Mouse (Mus musculus): ENCODE results near the gene Pla2g3. TPM values are rescaled to one million over a fixed set of nuclear protein-coding genes. Genes with fewer than 3 reads are reported as not detected.

Gene Pla2g3
- total and polyA plus RNA-seq, 2 experiments from 2014 or later = 0.08 to 0.11 TPM

- WGBS = 66% methylated on average over 4 of the region's 4 CpGs
- DNase-seq (ENCODE audit: low spot score) (no peak), ATAC-seq (ENCODE audit: insufficient read depth, low read depth) (no peak)
- Histone ChIP-seq H3K4me1 (ENCODE audit: control insufficient read depth, insufficient read depth) (no peaks in the 10 kb centered on the region), H3K4me2 (ENCODE audit: low read depth, low read length) (no peak overlapping the region), H3K9ac (replicated peaks; ENCODE audit: low read depth, low read length) (no peak overlapping the region), H3K4me3 (ENCODE audit: low read depth, low read length) (no peak overlapping the region), H3K9me3 (replicated peaks; ENCODE audit: control insufficient read depth, low read length) (no peaks in the 10 kb centered on the region), H3K36me3 (replicated peaks; ENCODE audit: control insufficient read depth, insufficient read depth, low read length) (peaks cover 3% of the 10 kb centered on the region; the same call in 1 of the 2 replicates), H3K27me3 (ENCODE audit: control insufficient read depth, insufficient read depth, low read length) (no peaks in the 10 kb centered on the region), H3K27ac (ENCODE audit: low read depth) (no peak overlapping the region)
- no peak for TF ChIP-seq CTCF (IDR thresholded peaks at IDR 0.05; ENCODE audit: low read depth)
- no peak for TF ChIP-seq EP300 (IDR thresholded peaks at IDR 0.05; ENCODE audit: low read depth)
These were observed 4.7 kb downstream of the Pla2g3 start for GRCm38 (mm10) chr11:3492748-3493147.

GRCm38 (mm10) chr11:3494857-3495256 lies 6.8 kb downstream of the Pla2g3 start:
- DNase-seq (ENCODE audit: low spot score) = no peak

GRCm38 (mm10) chr11:3495496-3495895 lies 7.4 kb downstream of the Pla2g3 start:
- Histone ChIP-seq H3K4me2 (ENCODE audit: low read depth, low read length) (no peak overlapping the region), H3K9me3 (replicated peaks; ENCODE audit: control insufficient read depth, low read length) (no peaks in the 10 kb centered on the region), H3K36me3 (replicated peaks; ENCODE audit: control insufficient read depth, insufficient read depth, low read length) (peaks cover 15% of the 10 kb centered on the region), H3K27ac (ENCODE audit: low read depth) (no peak overlapping the region), H3K27me3 (ENCODE audit: control insufficient read depth, insufficient read depth, low read length) (no peaks in the 10 kb centered on the region), H3K4me1 (ENCODE audit: control insufficient read depth, insufficient read depth) (no peaks in the 10 kb centered on the region), H3K9ac (replicated peaks; ENCODE audit: low read depth, low read length) (no peak overlapping the region), H3K4me3 (ENCODE audit: low read depth, low read length) (no peak overlapping the region)
- ATAC-seq (ENCODE audit: insufficient read depth, low read depth) (no peak), DNase-seq (ENCODE audit: low spot score) (no peak)
- TF ChIP-seq CTCF (IDR thresholded peaks at IDR 0.05; ENCODE audit: low read depth) (no peak), EP300 (IDR thresholded peaks at IDR 0.05; ENCODE audit: low read depth) (no peak)
- WGBS = 68% methylated on average over 14 of the region's 14 CpGs

More at GRCm38 (mm10) chr11:3494857-3495256, 6.8 kb downstream of the Pla2g3 start:
- Histone ChIP-seq H3K27ac (ENCODE audit: low read depth) (no peak overlapping the region), H3K36me3 (replicated peaks; ENCODE audit: control insufficient read depth, insufficient read depth, low read length) (peaks cover 15% of the 10 kb centered on the region), H3K9ac (replicated peaks; ENCODE audit: low read depth, low read length) (no peak overlapping the region), H3K4me3 (ENCODE audit: low read depth, low read length) (no peak overlapping the region), H3K9me3 (replicated peaks; ENCODE audit: control insufficient read depth, low read length) (no peaks in the 10 kb centered on the region), H3K4me1 (ENCODE audit: control insufficient read depth, insufficient read depth) (no peaks in the 10 kb centered on the region), H3K27me3 (ENCODE audit: control insufficient read depth, insufficient read depth, low read length) (no peaks in the 10 kb centered on the region), H3K4me2 (ENCODE audit: low read depth, low read length) (no peak overlapping the region)
- TF ChIP-seq CTCF (IDR thresholded peaks at IDR 0.05; ENCODE audit: low read depth) (no peak), EP300 (IDR thresholded peaks at IDR 0.05; ENCODE audit: low read depth) (no peak)
- 76% methylated on average over 17 of the region's 17 CpGs for WGBS
- no peak for ATAC-seq (ENCODE audit: insufficient read depth, low read depth)

DNA sequence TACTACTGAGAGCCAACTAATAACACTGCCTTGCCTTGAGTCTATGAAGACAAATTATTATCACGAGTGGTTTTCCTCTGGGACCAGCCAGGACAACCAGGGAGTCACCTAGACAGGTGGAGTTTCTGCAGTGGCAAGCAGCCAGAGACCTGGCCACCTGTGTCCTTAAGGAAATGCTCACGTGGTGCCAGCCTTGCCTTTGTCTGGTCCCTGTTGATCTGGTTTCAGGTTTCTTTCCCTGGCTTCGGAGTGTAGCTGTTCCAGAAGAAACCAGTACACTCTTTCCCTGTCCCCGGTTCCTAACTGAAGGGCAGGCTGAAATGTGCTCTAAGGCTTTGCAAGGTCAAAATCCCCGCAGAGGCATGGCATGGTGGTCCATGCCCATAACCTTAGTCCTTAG lies 8.7 kb downstream of the Pla2g3 start:
- no peak for DNase-seq (ENCODE audit: low spot score)
- H3K27ac ChIP-seq (ENCODE audit: low read depth) = no peak overlapping the region

DNA sequence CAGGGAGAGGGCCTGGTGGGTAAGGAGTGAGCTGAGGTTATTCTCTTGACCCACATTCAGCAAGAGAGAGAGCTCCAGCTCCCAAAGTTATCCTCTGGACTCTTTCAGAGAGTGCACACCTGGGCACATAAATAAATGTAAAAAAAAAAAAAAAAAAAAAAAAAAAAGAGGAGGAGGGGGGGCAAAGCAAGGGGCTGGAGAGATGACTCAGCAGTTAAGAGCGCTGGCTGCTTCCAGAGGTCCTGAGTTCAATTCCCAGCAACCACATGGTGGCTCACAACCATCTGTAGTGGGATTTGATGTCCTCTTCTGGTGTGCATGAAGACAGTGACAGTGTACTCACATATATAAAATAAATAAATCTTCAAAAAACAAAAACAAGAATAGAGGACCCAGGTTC lies 9.2 kb downstream of the Pla2g3 start:
- 100% methylated on average over 1 of the region's 1 CpGs for WGBS
- Histone ChIP-seq H3K4me2 (ENCODE audit: low read depth, low read length) (no peak overlapping the region), H3K4me3 (ENCODE audit: low read depth, low read length) (no peak overlapping the region), H3K36me3 (replicated peaks; ENCODE audit: control insufficient read depth, insufficient read depth, low read length) (peaks cover 20% of the 10 kb centered on the region), H3K27me3 (ENCODE audit: control insufficient read depth, insufficient read depth, low read length) (no peaks in the 10 kb centered on the region), H3K4me1 (ENCODE audit: control insufficient read depth, insufficient read depth) (no peaks in the 10 kb centered on the region), H3K9ac (replicated peaks; ENCODE audit: low read depth, low read length) (no peak overlapping the region), H3K27ac (ENCODE audit: low read depth) (no peak overlapping the region), H3K9me3 (replicated peaks; ENCODE audit: control insufficient read depth, low read length) (no peaks in the 10 kb centered on the region)
- DNase-seq (ENCODE audit: low spot score) (no peak), ATAC-seq (ENCODE audit: insufficient read depth, low read depth) (no peak)
- no peak for TF ChIP-seq EP300 (IDR thresholded peaks at IDR 0.05; ENCODE audit: low read depth)
- no peak for TF ChIP-seq CTCF (IDR thresholded peaks at IDR 0.05; ENCODE audit: low read depth)

More for the DNA sequence above, 8.7 kb downstream of the Pla2g3 start:
- Histone ChIP-seq H3K4me2 (ENCODE audit: low read depth, low read length) (no peak overlapping the region), H3K4me3 (ENCODE audit: low read depth, low read length) (no peak overlapping the region), H3K9me3 (replicated peaks; ENCODE audit: control insufficient read depth, low read length) (no peaks in the 10 kb centered on the region), H3K9ac (replicated peaks; ENCODE audit: low read depth, low read length) (no peak overlapping the region), H3K36me3 (replicated peaks; ENCODE audit: control insufficient read depth, insufficient read depth, low read length) (peaks cover 20% of the 10 kb centered on the region), H3K4me1 (ENCODE audit: control insufficient read depth, insufficient read depth) (no peaks in the 10 kb centered on the region), H3K27me3 (ENCODE audit: control insufficient read depth, insufficient read depth, low read length) (no peaks in the 10 kb centered on the region)
- WGBS = 65% methylated on average over 5 of the region's 5 CpGs
- no peak for ATAC-seq (ENCODE audit: insufficient read depth, low read depth)
- TF ChIP-seq EP300 (IDR thresholded peaks at IDR 0.05; ENCODE audit: low read depth) = no peak

GRCm38 (mm10) chr11:3502057-3502456 lies 14.0 kb downstream of the Pla2g3 start:
- H3K4me2 ChIP-seq (ENCODE audit: low read depth, low read length) = no peak overlapping the region
- DNase-seq (ENCODE audit: low spot score) = no peak
- H3K4me3 ChIP-seq (ENCODE audit: low read depth, low read length) = no peak overlapping the region
- no peak overlapping the region for H3K27ac ChIP-seq (ENCODE audit: low read depth)
- H3K9ac ChIP-seq (replicated peaks; ENCODE audit: low read depth, low read length) = no peak overlapping the region
- whole genome bisulfite sequencing = 65% methylated on average over 17 of the region's 17 CpGs
- peaks cover 20% of the 10 kb centered on the region for H3K36me3 ChIP-seq (replicated peaks; ENCODE audit: control insufficient read depth, insufficient read depth, low read length)
- H3K27me3 ChIP-seq (ENCODE audit: control insufficient read depth, insufficient read depth, low read length) = no peaks in the 10 kb centered on the region
- H3K9me3 ChIP-seq (replicated peaks; ENCODE audit: control insufficient read depth, low read length) = no peaks in the 10 kb centered on the region
- 0 out of 2 replicates have a peak, but pooled peaks cover 14% of the 10 kb centered on the region for H3K4me1 ChIP-seq (ENCODE audit: control insufficient read depth, insufficient read depth)
- TF ChIP-seq EP300 (IDR thresholded peaks at IDR 0.05; ENCODE audit: low read depth) (no peak), CTCF (IDR thresholded peaks at IDR 0.05; ENCODE audit: low read depth) (no peak)
- no peak for ATAC-seq (ENCODE audit: insufficient read depth, low read depth)
